Mouse (Mus musculus) lung, postnatal 0 days (tissue): ENCODE measurements at regions not wholly inside any gene's neighbourhood (a gene's known extent, or its start where the extent isn't known, plus 50 kb on each side); places are given as distances from the start of the nearest gene placed in this dataset.

Experiments used
- ATAC-seq: fragments of 200-750 bp; cut with Nextera tagmentation; 2 replicates; pipeline ENCODE4 v1.8.0; 2017; ENCODE audit warnings: moderate library complexity
- DNase-seq: peaks from one replicate; pipeline ENCODE4 v3.0.0-alpha.2; 2016; ENCODE audit warnings: low spot score
- H3K27ac ChIP-seq: fragments of 300-500 bp; sonication (generic); 2 replicates; pipeline ENCODE4 v1.5.1; 2014; ENCODE audit warnings: antibody characterized with exemption, mild to moderate bottlenecking, low read length, mixed read lengths
- H3K27me3 ChIP-seq: fragments of 300-500 bp; sonication (generic); replicated peaks from 2 replicates; pipeline ENCODE4 v1.6.1; 2014; ENCODE audit warnings: low read length, mixed read lengths; ENCODE audit not compliant: insufficient read depth
- H3K36me3 ChIP-seq: fragments of 300-500 bp; sonication (generic); 2 replicates; pipeline ENCODE4 v1.6.1; 2014; ENCODE audit warnings: low read length, mixed read lengths; ENCODE audit not compliant: insufficient read depth
- H3K4me1 ChIP-seq: fragments of 300-500 bp; sonication (generic); 2 replicates; pipeline ENCODE4 v1.6.1; 2014; ENCODE audit warnings: antibody characterized with exemption, low read depth, low read length, mixed read lengths; ENCODE audit not compliant: insufficient read depth
- H3K4me2 ChIP-seq: fragments of 300-500 bp; sonication (generic); replicated peaks from 2 replicates; pipeline ENCODE4 v1.6.1; 2014; ENCODE audit warnings: low read depth, mild to moderate bottlenecking, low read length, moderate library complexity, mixed read lengths
- H3K4me3 ChIP-seq: fragments of 300-500 bp; sonication (generic); 2 replicates; pipeline ENCODE4 v1.5.1; 2014; ENCODE audit warnings: low read depth, low read length
- H3K9ac ChIP-seq: fragments of 300-500 bp; sonication (generic); replicated peaks from 2 replicates; pipeline ENCODE4 v1.6.1; 2014; ENCODE audit warnings: low read depth, mild to moderate bottlenecking
- H3K9me3 ChIP-seq: fragments of 300-500 bp; sonication (generic); 2 replicates; pipeline ENCODE4 v1.6.1; 2016; ENCODE audit warnings: low read length, mixed read lengths
- CTCF ChIP-seq: IDR thresholded peaks from 2 replicates; pipeline ENCODE4 v1.5.1; 2016; ENCODE audit warnings: antibody characterized with exemption, mild to moderate bottlenecking
- EP300 ChIP-seq: IDR thresholded peaks from 2 replicates; pipeline ENCODE4 v1.6.1; 2016; ENCODE audit warnings: antibody characterized with exemption, mild to moderate bottlenecking, control low read depth
- WGBS: fragments of 180-500 bp; shearing (Covaris S2); extraction: QIAGEN DNeasy Blood & Tissue Kit; methylation state at CpG from one replicate; pipeline ENCODE4 v1.1.7; 2014; 5-methylcytosine and 5-hydroxymethylcytosine counted together

- H3K4me1 ChIP-seq, result no peaks in the 10 kb centered on the region
- no peak overlapping the region for H3K4me2 ChIP-seq
- no peak overlapping the region for H3K27ac ChIP-seq
- H3K4me3 ChIP-seq, result no peak overlapping the region
- H3K36me3 ChIP-seq, result no peaks in the 10 kb centered on the region
- ATAC-seq (no peak), DNase-seq (no peak)
- H3K9me3 ChIP-seq, result no peaks in the 10 kb centered on the region
- no peaks in the 10 kb centered on the region for H3K27me3 ChIP-seq
- no peak overlapping the region for H3K9ac ChIP-seq
- WGBS, result 83% methylated on average over 2 of the region's 2 CpGs
- TF ChIP-seq CTCF (no peak), EP300 (no peak)
Observed at GRCm38 (mm10) chr10:43739181-43739580, 161.1 kb downstream of the Cd24a start.

- Histone ChIP-seq H3K4me3 (no peak overlapping the region), H3K4me1 (no peaks in the 10 kb centered on the region), H3K9me3 (no peaks in the 10 kb centered on the region), H3K9ac (no peak overlapping the region), H3K4me2 (no peak overlapping the region), H3K36me3 (no peaks in the 10 kb centered on the region), H3K27me3 (no peaks in the 10 kb centered on the region), H3K27ac (no peak overlapping the region)
- WGBS, result 49% methylated on average over 8 of the region's 8 CpGs
- peak; percentile 27; the same call in 1 of the 2 replicates for ATAC-seq
- no peak for TF ChIP-seq EP300
- TF ChIP-seq CTCF, result no peak
- no peak for DNase-seq
Observed at GRCm38 (mm10) chr10:43739718-43740117, 161.6 kb downstream of the Cd24a start.

GRCm38 (mm10) chr10:43740204-43740865, 161.2 kb downstream of the Qrsl1 start:
- 22% methylated on average over 13 of the region's 13 CpGs for WGBS
- H3K36me3 ChIP-seq, result no peaks in the 10 kb centered on the region
- H3K9ac ChIP-seq, result no peak overlapping the region
- no peak for TF ChIP-seq EP300
- no peak for TF ChIP-seq CTCF
- 0 out of 2 replicates have a peak overlapping the region, but pooled peaks have one; percentile 19 for H3K4me2 ChIP-seq
- H3K4me3 ChIP-seq, result no peak overlapping the region
- ATAC-seq, result peak; percentile 61
- peak; percentile 54 for DNase-seq
- no peak overlapping the region for H3K27ac ChIP-seq
- H3K9me3 ChIP-seq, result no peaks in the 10 kb centered on the region
- no peaks in the 10 kb centered on the region for H3K27me3 ChIP-seq
- H3K4me1 ChIP-seq, result no peaks in the 10 kb centered on the region

GRCm38 (mm10) chr10:43741361-43742084, 160.0 kb downstream of the Qrsl1 start:
- Histone ChIP-seq H3K4me1 (no peaks in the 10 kb centered on the region), H3K27me3 (no peaks in the 10 kb centered on the region), H3K9ac (no peak overlapping the region), H3K4me2 (no peak overlapping the region), H3K27ac (no peak overlapping the region), H3K36me3 (no peaks in the 10 kb centered on the region), H3K9me3 (no peaks in the 10 kb centered on the region), H3K4me3 (no peak overlapping the region)
- ATAC-seq, result peak; percentile 1; the same call in 1 of the 2 replicates
- WGBS, result 67% methylated on average over 18 of the region's 18 CpGs
- TF ChIP-seq CTCF (no peak), EP300 (no peak)
- no peak for DNase-seq

GRCm38 (mm10) chr10:43742085-43743054, 159.2 kb downstream of the Qrsl1 start:
- no peak overlapping the region for H3K27ac ChIP-seq
- ATAC-seq, result peak; percentile 48
- WGBS, result 14% methylated on average over 15 of the region's 15 CpGs

More at GRCm38 (mm10) chr10:43742085-43743054, 159.2 kb downstream of the Qrsl1 start:
- DNase-seq, result peak; percentile 36
- H3K4me2 ChIP-seq, result peak overlapping the region; percentile 29
- TF ChIP-seq EP300 (no peak), CTCF (no peak)
- no peak overlapping the region for H3K4me3 ChIP-seq
- no peaks in the 10 kb centered on the region for H3K36me3 ChIP-seq
- no peaks in the 10 kb centered on the region for H3K9me3 ChIP-seq
- no peaks in the 10 kb centered on the region for H3K27me3 ChIP-seq
- no peaks in the 10 kb centered on the region for H3K4me1 ChIP-seq
- no peak overlapping the region for H3K9ac ChIP-seq
